Mouse (Mus musculus) layer of hippocampus, adult 8-10 months (tissue): Measurements from ENCODE around the gene Dynll1. TPM values are rescaled to one million over a fixed set of nuclear protein-coding genes. Genes with fewer than 3 reads are reported as not detected.
A peak's percentile ranks its signal among the peaks of the same experiment; 100 is the strongest.

Source experiments
- DNase-seq, 2 experiments: peaks; one replicate each; pipeline ENCODE4 v3.0.0; 2022; ENCODE audit warnings: low spot score in 2 of 2
- total RNA-seq, 4 experiments: library from RNA; stranded (reverse); gene quantifications; 2 replicates each; pipeline ENCODE4 v1.2.4; 2022

Dynll1 gene
- 100 to 1,000 TPM; 630 to 827 (median 734) TPM for total RNA-seq

DNA sequence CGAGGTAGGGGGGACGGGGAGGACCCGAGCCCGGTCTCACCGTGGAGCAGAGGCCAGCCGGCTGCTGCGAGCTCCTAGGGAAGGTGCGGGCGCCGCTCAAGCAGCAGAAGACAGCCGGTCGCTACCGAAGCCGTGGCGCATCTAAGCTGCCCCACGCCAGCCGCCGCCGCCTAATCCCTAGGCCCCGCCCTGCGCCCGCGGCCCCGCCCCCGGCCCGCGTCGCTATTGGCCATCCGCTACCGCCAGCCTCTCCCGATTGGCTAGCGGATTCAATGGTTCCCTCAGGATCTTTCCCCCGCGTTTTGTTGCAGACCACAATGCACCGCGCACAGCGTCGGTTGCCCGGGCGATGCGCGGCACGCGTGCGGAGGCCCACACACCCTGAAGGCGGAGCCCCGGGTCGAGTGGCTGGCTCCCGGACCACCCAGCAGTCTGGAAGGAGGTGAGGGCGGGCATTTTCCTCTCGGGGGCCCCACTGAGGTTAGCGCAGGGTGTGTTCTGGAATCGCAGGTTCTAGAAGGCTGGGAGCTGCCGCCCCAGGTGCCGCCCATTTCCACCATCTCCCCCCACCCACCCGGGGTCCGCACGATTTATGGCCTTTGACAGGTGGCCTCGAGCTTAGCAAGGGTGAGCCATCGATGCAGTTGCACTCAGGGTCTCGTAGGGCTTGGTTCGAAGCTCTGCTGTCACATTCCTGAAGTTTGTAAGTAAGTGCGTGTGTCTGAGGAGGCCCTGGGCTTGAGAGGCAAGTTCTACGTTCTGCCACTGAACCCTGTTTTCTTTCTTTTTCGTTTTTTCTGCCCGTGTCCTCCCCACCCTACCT, at the start of gene Dynll1:
Gene Dynll1, minus strand, starts transcription at position 208 of the 823 bp plus-strand sequence.
- peak; percentile 98 to 100 for DNase-seq

- DNase-seq = no peak
Observed at GRCm38 (mm10) chr5:115349225-115349555, 48.4 kb upstream of the Dynll1 start.

DNA sequence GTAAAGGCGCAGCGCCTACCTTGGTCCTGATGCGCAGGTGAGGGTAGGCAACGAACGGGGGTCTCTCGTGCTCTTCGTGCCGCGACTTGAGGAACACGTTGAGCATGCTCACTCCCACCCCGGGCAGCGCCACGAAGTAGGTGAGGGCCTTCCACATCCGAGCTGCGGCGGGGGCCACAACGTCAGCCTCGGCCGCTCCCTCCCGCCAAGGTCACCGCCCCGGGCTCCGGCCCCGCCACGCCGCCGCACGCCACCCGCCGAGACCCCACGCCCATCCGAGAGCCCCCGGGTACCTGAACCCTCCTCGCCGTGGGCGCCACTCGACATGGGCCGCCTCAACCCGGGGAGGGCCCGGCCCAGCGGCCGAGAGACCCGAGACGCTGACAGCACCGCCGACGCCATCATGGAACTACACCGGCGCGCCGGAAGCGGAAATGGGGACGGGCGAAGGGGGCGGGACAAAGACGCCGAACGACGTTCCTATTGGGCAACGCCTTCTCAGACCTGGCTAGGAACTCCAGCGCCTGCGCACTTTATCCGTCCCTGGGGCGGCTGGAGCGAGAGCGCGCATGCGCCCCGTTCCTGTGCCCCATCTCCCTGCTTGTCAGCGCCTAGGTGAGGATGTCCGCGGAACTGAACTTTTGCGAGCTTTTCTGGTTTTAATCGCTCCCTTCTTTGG, 47.9 kb upstream of the Dynll1 start, which contains the start of gene Cox6a1:
Gene Cox6a1, minus strand, starts transcription at position 436 of the 679 bp plus-strand sequence.
- peak; percentile 96 to 99 for DNase-seq

DNA sequence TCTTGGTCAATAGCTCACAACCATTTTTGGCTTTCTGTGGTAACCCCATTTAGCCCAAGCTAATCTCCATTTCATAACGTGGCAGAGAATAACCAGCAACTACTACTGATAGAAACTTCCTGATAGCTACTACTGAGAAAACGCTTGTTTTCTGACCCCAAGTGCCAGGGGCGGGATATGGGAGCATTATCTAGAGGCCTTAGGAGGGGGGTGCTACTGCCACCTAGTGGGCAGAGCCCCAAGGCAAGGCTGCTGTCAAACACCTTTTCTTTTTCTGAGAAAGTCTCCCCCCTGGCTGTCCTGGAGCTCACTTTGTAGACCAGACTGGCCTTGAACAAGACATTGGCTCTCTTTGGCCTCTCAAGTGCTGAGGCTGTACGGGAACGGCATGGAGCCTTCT, 46.8 kb upstream of the Dynll1 start:
- peak in 1 of 2 experiments; percentile 74 for DNase-seq

- DNase-seq = no peak
Observed at GRCm38 (mm10) chr5:115341314-115342165, 40.7 kb upstream of the Dynll1 start.

DNA sequence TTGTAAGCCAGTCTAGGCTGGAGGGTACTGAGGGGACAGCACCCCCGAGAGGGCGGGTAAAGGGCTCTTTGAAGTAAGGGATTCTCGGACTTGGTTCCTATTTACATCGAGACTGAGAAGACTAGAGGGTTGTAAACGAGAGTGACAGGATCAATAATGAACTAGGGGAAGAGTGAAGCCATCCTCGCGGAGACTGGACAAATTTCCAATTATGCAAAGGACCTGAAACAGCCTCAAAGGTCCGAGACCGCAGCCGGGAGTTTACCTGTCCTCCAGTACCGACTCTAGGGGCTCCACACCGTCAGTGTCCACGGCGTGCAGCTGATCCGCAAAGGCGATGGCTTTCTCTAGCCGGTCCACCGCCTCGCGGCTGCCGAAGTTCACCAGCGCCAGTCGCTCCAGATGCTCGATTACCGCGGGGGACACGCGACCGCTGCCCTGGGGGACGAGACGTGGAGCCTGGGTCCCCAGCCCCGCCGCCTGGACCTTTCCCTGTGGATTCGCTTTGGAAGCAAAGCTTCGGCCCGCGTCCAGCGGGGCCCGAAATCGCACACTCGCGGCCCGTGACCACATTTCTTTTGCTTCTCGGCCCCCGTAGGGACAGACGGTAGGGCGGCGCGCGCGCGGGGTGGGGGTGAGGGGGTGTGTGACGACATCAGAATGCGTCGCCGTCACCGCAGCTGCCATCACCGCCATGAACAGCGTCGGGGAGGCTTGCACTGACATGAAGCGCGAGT, 39.9 kb upstream of the Dynll1 start, which contains the start of the genes Gatc and Triap1:
Gene Gatc, minus strand, starts transcription at position 602 of the 737 bp plus-strand sequence.
Gene Triap1, plus strand, starts transcription at position 649 of the 737 bp plus-strand sequence.
- peak; percentile 66 to 87 for DNase-seq

DNA sequence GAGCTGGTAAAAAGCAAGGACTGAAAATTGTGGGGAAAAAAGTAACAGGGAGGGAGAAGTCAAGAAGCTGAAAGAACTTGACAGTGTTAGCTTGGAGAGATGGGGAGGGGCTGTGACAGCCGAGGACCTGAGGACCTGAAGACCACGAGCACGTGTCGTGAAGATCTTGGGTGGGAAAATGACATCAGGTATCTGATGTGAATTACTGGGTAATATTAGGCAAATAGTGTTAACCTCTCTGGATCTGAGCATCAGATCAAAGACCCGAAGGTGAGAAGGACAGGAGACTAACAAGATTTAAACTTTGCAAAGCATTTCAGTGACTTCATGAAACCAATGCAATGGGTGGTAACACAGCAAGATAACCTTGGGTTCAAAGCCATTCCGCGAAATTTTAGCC, 39.2 kb upstream of the Dynll1 start:
- DNase-seq = no peak

GRCm38 (mm10) chr5:115333626-115334025, 32.8 kb upstream of the Dynll1 start:
- DNase-seq = no peak

GRCm38 (mm10) chr5:115330955-115331354, 30.2 kb upstream of the Dynll1 start:
- DNase-seq = peak in 1 of 2 experiments; percentile 42

- peak in 1 of 2 experiments; percentile 29 for DNase-seq
Observed at GRCm38 (mm10) chr5:115327610-115328548, 27.1 kb upstream of the Dynll1 start.

DNA sequence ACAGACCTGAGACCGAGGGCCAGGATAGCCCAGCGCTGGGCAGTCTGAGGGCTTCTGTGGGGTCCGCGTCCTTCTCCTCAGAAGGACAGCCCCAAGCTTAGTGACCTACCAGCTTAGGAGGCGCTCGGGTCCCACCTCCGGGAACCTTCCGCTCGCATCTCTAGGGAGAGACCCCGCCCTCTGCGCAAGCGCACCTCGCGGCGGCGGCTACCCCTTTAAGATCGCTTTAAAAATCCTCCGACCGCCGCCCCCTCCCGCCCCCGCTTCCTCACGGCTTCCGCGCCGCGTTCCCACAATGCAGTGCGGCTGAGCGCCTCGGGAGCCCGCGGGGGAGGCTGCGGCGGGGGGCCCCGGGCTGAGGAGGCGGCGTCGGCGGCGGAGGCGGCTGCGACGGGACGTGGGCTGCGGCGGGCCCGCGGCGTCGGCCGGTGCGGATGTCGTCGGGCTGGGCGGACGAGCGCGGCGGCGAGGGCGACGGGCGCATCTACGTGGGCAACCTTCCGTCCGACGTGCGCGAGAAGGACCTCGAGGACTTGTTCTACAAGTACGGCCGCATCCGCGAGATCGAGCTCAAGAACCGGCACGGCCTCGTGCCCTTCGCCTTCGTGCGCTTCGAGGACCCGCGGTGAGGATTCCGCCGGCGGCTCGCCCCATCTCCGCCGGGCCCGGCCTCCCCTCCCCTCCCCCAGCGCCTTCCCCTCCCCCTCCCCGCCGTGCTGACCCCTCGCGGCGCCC, 26.2 kb upstream of the Dynll1 start, which contains the start of gene Srsf9:
Gene Srsf9, plus strand, starts transcription at position 303 of the 735 bp plus-strand sequence.
- peak; percentile 88 to 94 for DNase-seq

- no peak for DNase-seq
Observed at GRCm38 (mm10) chr5:115326256-115326831, 25.5 kb upstream of the Dynll1 start.

- peak; percentile 79 to 80 for DNase-seq
Observed at GRCm38 (mm10) chr5:115319004-115319940, 18.5 kb upstream of the Dynll1 start.

GRCm38 (mm10) chr5:115317645-115318328, 17.0 kb upstream of the Dynll1 start:
- no peak for DNase-seq

GRCm38 (mm10) chr5:115316968-115317644, 16.3 kb upstream of the Dynll1 start:
- DNase-seq = no peak

DNA sequence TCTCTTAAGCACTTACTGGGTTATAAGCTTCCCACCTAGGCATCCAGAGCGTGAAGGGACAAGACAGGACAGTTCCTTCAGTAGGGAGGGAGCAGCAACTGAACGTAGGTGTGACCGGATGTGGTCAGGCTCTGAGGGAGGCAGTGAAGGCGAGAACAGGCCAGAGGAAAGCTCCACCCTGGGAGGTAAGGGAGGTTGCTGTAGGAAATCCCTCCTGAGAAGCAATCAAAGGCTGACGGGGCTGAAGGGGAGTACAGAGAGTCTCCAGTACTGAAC, 12.8 kb upstream of the Dynll1 start:
- no peak for DNase-seq
